In the genomic region with DNA sequence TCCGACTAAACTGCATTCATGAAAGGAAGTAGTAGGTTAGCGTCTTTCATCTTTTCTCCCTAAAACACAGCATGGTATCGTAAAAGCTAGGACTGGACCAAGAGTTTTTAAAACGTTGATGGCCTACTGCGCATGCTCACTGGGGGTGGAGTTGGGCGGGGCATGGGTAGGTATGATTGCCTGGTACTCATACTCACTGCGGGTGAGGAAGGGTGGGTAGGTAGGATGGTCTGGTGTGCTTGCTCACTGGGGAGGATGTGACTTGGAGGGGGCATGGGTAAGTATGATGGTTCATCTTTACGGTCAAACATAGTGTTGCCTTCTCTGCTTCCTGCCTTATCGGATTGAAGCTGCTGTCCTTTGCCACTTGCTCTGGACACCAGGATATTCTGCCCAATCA, we compare ENCODE assay signal across 18 mouse cellular contexts.
"Had no signal": no experiment of that assay in that cellular context is flagged by ENCODE, and none has a peak within 500 bp of the region (broad histone marks: within the 10 kb centered on the region; RNA-seq: fewer than 3 reads in every experiment).

No protein-coding gene starts in this region.

- H3K36me3 ChIP-seq: liver, embryonic 15.5 days; lung, embryonic 15.5 days; midbrain, embryonic 12.5 days; neural tube, embryonic 12.5 days; stomach, embryonic 15.5 days had no signal

- H3K9me3 ChIP-seq: liver, embryonic 15.5 days; lung, embryonic 15.5 days; midbrain, embryonic 12.5 days; neural tube, embryonic 12.5 days; stomach, embryonic 15.5 days had no signal

- H3K4me3 ChIP-seq: liver, embryonic 15.5 days; lung, embryonic 15.5 days; megakaryocyte, embryonic 14.5 days; midbrain, embryonic 12.5 days; neural tube, embryonic 12.5 days; stomach, embryonic 15.5 days had no signal

- H3K4me2 ChIP-seq: liver, embryonic 15.5 days; lung, embryonic 15.5 days; midbrain, embryonic 12.5 days; neural tube, embryonic 12.5 days; stomach, embryonic 15.5 days had no signal

- H3K27me3 ChIP-seq: liver, embryonic 15.5 days; lung, embryonic 15.5 days; megakaryocyte, embryonic 14.5 days; neural tube, embryonic 12.5 days; stomach, embryonic 15.5 days had no signal

- H3K27ac ChIP-seq: liver, embryonic 15.5 days; lung, embryonic 15.5 days; macrophage; midbrain, embryonic 12.5 days; neural tube, embryonic 12.5 days; stomach, embryonic 15.5 days; stomach, postnatal 0 days had no signal

- H3K4me1 ChIP-seq: liver, embryonic 15.5 days; lung, embryonic 15.5 days; stomach, embryonic 15.5 days had no signal

- DNase-seq: liver, postnatal 0 days; lung, adult 2 months; lung, postnatal 14 days; lung, postnatal 36 days; midbrain, embryonic 14.5 days; right cerebral cortex, postnatal 14 days; thymus, adult 2 months; thymus, postnatal 25 days; thymus, postnatal 4 days had no signal

- H3K9ac ChIP-seq: liver, embryonic 15.5 days; liver, postnatal 0 days; lung, embryonic 15.5 days; midbrain, embryonic 12.5 days; neural tube, embryonic 12.5 days; stomach, embryonic 15.5 days had no signal

- ATAC-seq: liver, postnatal 0 days; lung, postnatal 0 days had no signal
